Mouse (Mus musculus): ENCODE measurements around the gene Pak6. TPM values are rescaled to one million over a fixed set of nuclear protein-coding genes. Genes with fewer than 3 reads are reported as not detected.
A peak's percentile ranks its signal among the peaks of the same experiment; 100 is the strongest.

Pak6 gene
- total RNA-seq, 2 experiments from 2014 or later: not detected

GRCm38 (mm10) chr2:118729194-118729593 is 66.1 kb downstream of the Pak6 start:
- DNase-seq (ENCODE audit: low spot score): no peak

- DNase-seq (ENCODE audit: low spot score): no peak
Observed at GRCm38 (mm10) chr2:118729816-118730621, 66.9 kb downstream of the Pak6 start.

GRCm38 (mm10) chr2:118730622-118730915 is 67.5 kb downstream of the Pak6 start:
- peak; percentile 69 for DNase-seq (ENCODE audit: low spot score)

- DNase-seq (ENCODE audit: low spot score): no peak
Observed at GRCm38 (mm10) chr2:118731981-118732380, 68.9 kb downstream of the Pak6 start.

- no peak for DNase-seq (ENCODE audit: low spot score)
Observed at GRCm38 (mm10) chr2:118733341-118733740, 70.2 kb downstream of the Pak6 start.

- DNase-seq (ENCODE audit: low spot score): no peak
Observed at GRCm38 (mm10) chr2:118740341-118740740, 77.2 kb downstream of the Pak6 start.

- no peak for DNase-seq (ENCODE audit: low spot score)
Observed at GRCm38 (mm10) chr2:118741183-118741582, 78.1 kb downstream of the Pak6 start.

GRCm38 (mm10) chr2:118743261-118743943 is 80.3 kb downstream of the Pak6 start:
- peak; percentile 62 for DNase-seq (ENCODE audit: low spot score)

- no peak for DNase-seq (ENCODE audit: low spot score)
Observed at GRCm38 (mm10) chr2:118744621-118745020, 81.5 kb downstream of the Pak6 start.

- peak; percentile 91 for DNase-seq (ENCODE audit: low spot score)
Observed at GRCm38 (mm10) chr2:118745232-118745884, 82.3 kb downstream of the Pak6 start, which contains the start of gene Inafm2. TSS of gene Inafm2 (plus strand) at chr2:118745758.

GRCm38 (mm10) chr2:118745915-118746901 is 83.1 kb downstream of the Pak6 start:
- DNase-seq (ENCODE audit: low spot score): no peak

- no peak for DNase-seq (ENCODE audit: low spot score)
Observed at GRCm38 (mm10) chr2:118747301-118747960, 84.3 kb downstream of the Pak6 start.

Other genes with a start within 250 kb of the Pak6 start
- gene Srp14, start 183.6 kb upstream of the Pak6 start, total RNA-seq (2021): 100 to 1,000 TPM; 131 to 142 TPM
- gene Bmf, start 113.6 kb upstream of the Pak6 start, total RNA-seq (2021): 1 to 10 TPM; 2.1 to 2.2 TPM
- under 1 TPM; 0.21 to 0.71 TPM for gene Bub1b, start 65.1 kb upstream of the Pak6 start, total RNA-seq (2021)
- not detected for gene Ankrd63, start 40.7 kb downstream of the Pak6 start, total RNA-seq (2021)
- under 1 TPM; 0.12 to 0.23 TPM for gene Plcb2, start 65.1 kb downstream of the Pak6 start, total RNA-seq (2021)
- 1 to 10 TPM; 5.3 TPM for gene Inafm2, start 82.5 kb downstream of the Pak6 start, total RNA-seq (2021)
- 10 to 100 TPM; 14.4 to 16.6 TPM for gene Ccdc9b, start 99.4 kb downstream of the Pak6 start, total RNA-seq (2021)
- not detected for gene Phgr1, start 109.5 kb downstream of the Pak6 start, total RNA-seq (2021)
- gene Disp2, start 116.4 kb downstream of the Pak6 start, total RNA-seq (2021): under 1 TPM in 1 of 2 experiments, not detected in 1; 0.02 TPM
- gene Knstrn, start 150.7 kb downstream of the Pak6 start, total RNA-seq (2021): under 1 TPM; 0.07 to 0.55 TPM
- gene Ivd, start 198.7 kb downstream of the Pak6 start, total RNA-seq (2021): 100 to 1,000 TPM; 122 to 164 TPM
- 1 to 10 TPM; 4.5 to 6.0 TPM for gene Bahd1, start 237.1 kb downstream of the Pak6 start, total RNA-seq (2021)

All from gastrocnemius, adult 18-20 months (tissue).